Mouse (Mus musculus) thymus, postnatal 4 days (tissue): ENCODE results near the gene Ltn1.

Experiments used
- DNase-seq: peaks from one replicate; pipeline ENCODE4 v3.0.0; 2021

Ltn1 gene

DNA sequence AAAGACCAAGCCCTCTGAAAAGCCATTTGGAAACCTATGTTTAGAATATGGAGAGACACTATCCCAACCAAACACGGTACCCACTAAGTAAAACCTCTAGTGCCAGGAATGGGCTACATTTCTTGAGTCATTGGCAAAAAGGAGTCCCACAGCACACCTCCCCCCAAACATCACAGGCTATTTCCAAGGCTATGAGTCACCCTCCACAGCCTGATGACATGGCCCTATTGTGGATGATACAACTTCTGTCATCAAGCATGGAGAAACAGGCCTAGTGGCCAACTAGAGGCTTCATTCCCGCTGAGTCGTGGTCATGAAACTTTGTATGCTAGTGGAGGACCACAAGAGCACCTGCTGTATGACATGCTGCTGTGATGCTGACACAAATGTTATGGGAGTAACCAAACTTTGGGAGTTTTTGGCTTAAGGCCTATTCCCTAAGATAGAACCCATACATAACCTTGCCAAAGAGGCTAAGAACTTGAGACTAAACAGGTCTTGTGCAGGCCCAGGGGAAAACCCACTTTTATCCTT lies 44.9 kb downstream of the Ltn1 start:
- DNase-seq: no peak

DNA sequence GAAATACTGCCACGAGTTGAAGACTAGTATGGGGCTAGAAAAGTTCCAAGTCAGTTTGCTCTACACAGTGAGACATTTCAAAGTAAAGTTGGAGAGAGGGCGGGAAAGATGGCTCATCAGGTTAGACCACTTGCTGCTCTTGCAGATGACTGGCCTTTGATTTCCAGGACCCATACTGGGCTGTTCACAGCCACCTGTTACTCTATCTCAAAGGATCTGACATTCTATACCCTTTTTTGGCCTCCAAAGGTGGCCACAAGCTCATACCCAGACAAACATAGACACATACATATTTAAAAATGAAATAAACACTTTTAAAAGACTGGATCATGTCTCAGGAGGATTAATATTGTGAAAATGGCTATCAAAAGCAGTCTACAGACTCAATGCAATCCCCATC lies 48.0 kb downstream of the Ltn1 start:
- DNase-seq: no peak

DNA sequence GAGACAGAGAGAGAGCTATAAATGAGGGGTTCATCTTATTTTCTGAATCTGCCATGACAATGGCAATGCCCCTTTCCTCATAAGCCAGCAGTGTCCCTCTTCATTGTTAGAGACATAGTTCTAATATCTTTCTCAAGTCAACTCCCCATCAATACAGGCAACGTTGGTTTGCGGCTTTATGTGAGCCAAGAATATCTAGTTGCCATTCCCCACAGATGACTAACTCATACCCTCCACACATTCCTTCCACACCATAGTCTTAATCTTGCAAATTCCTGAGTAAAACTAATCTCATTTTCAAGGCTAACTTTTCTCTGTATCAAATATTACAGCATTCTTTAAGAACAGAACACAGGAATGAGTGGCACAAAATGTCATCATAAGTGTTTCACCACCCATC lies 49.4 kb downstream of the Ltn1 start:
- DNase-seq: no peak

- no peak for DNase-seq
These were observed 66.0 kb downstream of the Ltn1 start for GRCm38 (mm10) chr16:87366445-87366844.

DNA sequence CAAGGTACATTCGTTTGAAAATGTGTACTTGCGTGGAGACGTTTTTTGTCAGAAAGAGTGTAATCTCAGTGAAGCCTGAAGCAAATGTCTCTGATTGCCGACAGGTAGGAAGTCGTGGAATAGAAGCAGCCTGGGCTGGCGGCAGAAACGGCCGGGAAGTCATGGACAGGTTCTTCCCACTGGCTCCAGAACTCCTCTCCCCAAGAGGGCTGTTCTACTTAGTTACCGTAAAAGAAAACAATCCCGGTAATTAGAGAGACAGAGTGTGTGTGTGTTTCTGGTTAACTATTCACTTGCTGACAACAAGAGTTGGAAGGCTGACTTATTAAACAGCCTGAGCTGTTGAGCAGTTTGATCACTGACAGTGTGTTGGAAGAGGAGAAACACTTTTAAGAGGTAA lies 66.4 kb downstream of the Ltn1 start:
- DNase-seq: no peak

DNA sequence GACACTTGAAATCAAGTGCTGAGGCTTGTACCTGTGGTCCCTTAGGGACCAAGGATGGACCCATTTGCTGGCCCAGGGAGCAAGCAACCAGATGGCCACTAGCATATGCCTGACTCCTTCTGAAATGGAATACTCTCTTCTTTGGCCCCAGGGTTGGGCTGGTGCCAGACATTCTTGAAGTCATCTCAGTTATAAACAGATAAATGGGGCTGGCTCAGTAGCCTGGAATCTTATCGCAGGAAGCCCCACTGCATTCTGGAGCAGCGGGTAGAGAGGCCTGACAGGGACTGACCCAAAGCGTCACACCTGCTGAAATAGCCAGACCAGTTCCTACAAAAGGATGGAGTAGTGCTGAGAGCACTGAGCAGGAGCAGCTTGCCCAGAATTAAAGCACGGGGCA lies 68.2 kb downstream of the Ltn1 start:
- no peak for DNase-seq

- DNase-seq: no peak
These were observed 72.3 kb downstream of the Ltn1 start for GRCm38 (mm10) chr16:87360096-87360495.

- DNase-seq: no peak
These were observed 77.7 kb downstream of the Ltn1 start for GRCm38 (mm10) chr16:87354748-87355147.

DNA sequence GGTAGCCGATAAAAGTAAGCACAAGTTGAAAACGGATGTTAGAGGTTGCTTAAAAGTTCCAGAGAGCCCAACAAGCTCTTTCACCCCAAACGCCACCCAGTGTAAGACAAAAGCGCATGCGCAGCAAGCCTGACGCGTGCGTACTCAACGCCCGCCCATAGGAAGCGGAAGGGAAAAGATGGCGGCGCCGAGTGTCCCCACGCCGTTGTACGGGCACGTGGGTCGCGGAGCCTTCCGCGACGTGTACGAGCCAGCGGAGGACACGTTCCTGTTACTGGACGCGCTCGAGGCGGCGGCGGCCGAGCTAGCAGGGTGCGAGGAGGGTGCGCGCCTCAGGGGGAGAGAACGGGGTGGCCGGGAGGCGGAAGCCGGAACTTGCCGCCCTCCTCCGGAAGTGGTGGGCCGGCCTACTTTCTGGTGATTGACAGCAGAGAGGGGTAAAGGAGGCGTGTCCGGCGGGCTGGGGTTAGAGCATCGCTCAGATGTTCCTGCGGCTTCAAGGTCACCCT lies 78.3 kb downstream of the Ltn1 start, which contains the start of gene N6amt1:
N6amt1 (plus strand) TSS at position 111 of the 509 bp plus-strand sequence.
- peak; percentile 95 for DNase-seq

DNA sequence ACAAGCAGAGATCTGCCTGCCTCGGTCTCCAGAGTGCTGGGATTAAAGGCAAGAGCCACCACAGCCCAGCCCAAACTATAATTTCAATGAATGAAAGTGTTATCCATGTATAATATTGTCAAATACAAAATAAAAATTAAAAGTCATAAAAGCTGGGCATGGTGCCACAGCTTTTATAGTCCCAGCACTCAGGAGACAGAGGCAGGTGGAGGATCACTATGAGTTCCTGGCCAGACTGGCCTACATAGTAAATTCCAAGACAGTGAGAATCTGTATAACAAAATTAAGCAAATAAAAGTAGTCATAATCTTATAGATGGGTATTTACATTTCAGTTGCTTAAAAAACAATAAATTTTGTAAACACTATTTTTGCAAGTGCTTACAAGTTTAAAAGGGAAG lies 78.8 kb downstream of the Ltn1 start:
- DNase-seq: no peak

DNA sequence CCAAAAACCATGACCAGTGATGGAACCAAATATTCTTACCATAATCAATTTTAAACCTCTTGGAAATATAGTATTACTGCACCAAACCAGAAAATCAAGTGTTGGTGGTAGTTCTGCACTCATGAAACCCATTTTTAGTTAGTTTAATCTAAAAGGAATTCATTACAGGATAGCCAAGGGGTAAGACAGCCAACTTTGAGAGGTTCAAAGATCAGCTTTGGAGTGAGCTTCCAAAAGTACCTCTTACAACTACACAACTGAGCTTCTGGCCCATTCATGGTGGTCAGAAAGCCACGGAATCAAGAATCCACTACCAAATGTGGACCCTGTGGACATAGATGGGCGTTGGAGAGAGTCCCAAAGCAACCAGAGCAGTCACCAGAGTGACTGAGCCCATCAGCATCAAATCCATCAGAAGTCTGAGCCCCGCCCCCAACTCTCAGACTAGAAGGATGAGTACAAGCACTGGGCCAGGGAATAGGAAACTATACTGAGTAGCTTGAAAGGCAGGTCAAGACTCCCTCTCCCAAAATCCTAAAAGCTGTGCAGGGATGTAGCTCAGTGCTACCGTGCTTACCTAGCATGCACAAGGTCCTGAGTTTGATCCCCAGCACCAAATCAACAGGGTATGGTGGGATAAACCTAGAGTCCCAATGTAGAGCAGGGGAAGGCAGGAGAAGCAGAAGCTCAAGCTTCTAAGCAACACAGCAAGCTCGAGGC lies 80.9 kb downstream of the Ltn1 start:
- no peak for DNase-seq

GRCm38 (mm10) chr16:87348133-87348532 lies 84.3 kb downstream of the Ltn1 start:
- no peak for DNase-seq

GRCm38 (mm10) chr16:87341043-87341572 lies 91.3 kb downstream of the Ltn1 start:
- no peak for DNase-seq

GRCm38 (mm10) chr16:87334756-87335155 lies 97.7 kb downstream of the Ltn1 start:
- DNase-seq: no peak

DNA sequence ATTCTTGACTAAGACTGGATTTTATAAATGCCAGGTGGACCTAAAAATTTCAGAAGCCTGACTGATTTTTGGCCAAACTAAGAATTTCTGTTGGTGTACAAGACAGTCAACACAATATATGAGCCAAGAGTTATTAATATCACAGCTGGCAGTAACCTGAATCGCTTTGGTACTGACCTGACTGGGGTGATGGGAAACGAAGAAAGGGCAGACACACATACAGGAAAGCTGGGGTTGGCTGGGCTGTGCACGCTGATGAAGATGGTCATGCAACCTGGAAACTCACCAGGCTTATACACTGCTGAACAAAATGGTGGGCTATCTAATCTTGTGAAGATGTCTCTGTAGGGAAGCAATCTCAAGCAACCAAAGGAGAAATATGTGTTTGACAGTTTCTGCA lies 102.4 kb downstream of the Ltn1 start:
- no peak for DNase-seq
